Mouse (Mus musculus): Measurements from ENCODE around the gene Aldh1l1. TPM values are rescaled to one million over a fixed set of nuclear protein-coding genes. Genes with fewer than 3 reads are reported as not detected.

Aldh1l1 gene
- total and polyA plus RNA-seq, 3 experiments: 0.04 to 0.14 TPM; not detected in 1

- Histone ChIP-seq H3K4me3 (ENCODE audit: control insufficient read depth in 1 of 2, insufficient read depth in 1 of 2, low read depth in 2 of 2, low read length in 2 of 2) (no peak overlapping the region), H3K4me1 (ENCODE audit: control insufficient read depth in 1 of 2, insufficient read depth in 2 of 2, low read length in 2 of 2) (peaks cover 0 to 18% of the 10 kb centered on the region in 2 experiments; a peak in 2 of 4 replicates), H3K36me3 (ENCODE audit: control insufficient read depth in 1 of 2, insufficient read depth in 2 of 2, low read length in 2 of 2) (peaks cover 0 to 3% of the 10 kb centered on the region in 2 experiments; a peak in 2 of 4 replicates), H3K9ac (ENCODE audit: control insufficient read depth, low read depth, low read length, poor library complexity, severe bottlenecking) (no peak overlapping the region), H3K9me3 (replicated peaks; ENCODE audit: insufficient read depth, low read length) (no peaks in the 10 kb centered on the region), H3K27me3 (ENCODE audit: control insufficient read depth in 1 of 2, insufficient read depth in 2 of 2, low read length in 2 of 2) (no peaks in the 10 kb centered on the region), H3K79me2 (ENCODE audit: control insufficient read depth, insufficient read depth, low read length, poor library complexity) (peaks cover 29% of the 10 kb centered on the region), H3K27ac (ENCODE audit: control insufficient read depth, low read depth, low read length) (no peak overlapping the region)
- DNase-seq (ENCODE audit: low read depth, low spot score): no peak
- TF ChIP-seq ELF1 (IDR thresholded peaks at IDR 0.05; ENCODE audit: low read depth, low read length) (no peak), ETS1 (IDR thresholded peaks at IDR 0.05; ENCODE audit: low read depth, low read length) (no peak), NRF1 (IDR thresholded peaks at IDR 0.05; ENCODE audit: insufficient read depth, low read depth, low read length, poor library complexity, severe bottlenecking) (no peak), SMC3 (IDR thresholded peaks at IDR 0.05; ENCODE audit: low read depth, low read length) (no peak), RCOR1 (IDR thresholded peaks at IDR 0.05; ENCODE audit: low read depth, low read length) (no peak), GATA1 (IDR thresholded peaks at IDR 0.05; ENCODE audit: low read depth, low read length) (no peak), MYB (IDR thresholded peaks at IDR 0.05; ENCODE audit: low read depth, low read length) (no peak), MXI1 (IDR thresholded peaks at IDR 0.05; ENCODE audit: low read depth, low read length) (no peak), POLR2A (IDR thresholded peaks at IDR 0.05; ENCODE audit: control insufficient read depth in 1 of 2, insufficient read depth in 1 of 2, low read depth in 1 of 2, low read length in 2 of 2, poor library complexity in 1 of 2) (no peak), RAD21 (IDR thresholded peaks at IDR 0.05; ENCODE audit: low read depth, low read length) (no peak), CTCF (IDR thresholded peaks at IDR 0.05 in 2 of 3, conservative IDR thresholded peaks at IDR 0.05 in 1 of 3; ENCODE audit: control insufficient read depth in 1 of 3, insufficient read depth in 1 of 3, low read depth in 2 of 3, low read length in 3 of 3, poor library complexity in 1 of 3, severe bottlenecking in 1 of 3) (no peak)
These were observed 129.1 kb downstream of the Aldh1l1 start for GRCm38 (mm10) chr6:90615362-90615761.

DNA sequence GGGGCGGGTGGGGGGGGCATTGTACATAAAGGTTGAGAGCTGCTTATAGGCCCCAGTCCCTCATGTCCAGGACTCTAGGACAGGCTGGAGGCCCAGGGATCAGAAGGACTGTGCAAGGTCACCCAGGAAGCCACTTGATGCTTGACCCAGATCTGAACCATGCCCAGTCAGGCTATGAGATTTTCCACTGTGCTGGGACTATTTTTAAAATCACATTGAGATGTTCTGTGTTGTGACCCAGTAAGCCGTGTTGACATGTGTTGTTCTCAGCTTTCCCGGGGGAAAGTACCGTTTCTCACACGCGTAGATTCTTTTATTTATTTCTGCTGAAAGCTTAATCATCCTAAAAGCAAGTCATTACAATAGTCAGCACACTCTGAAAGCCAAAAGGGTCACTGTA lies 129.8 kb downstream of the Aldh1l1 start:
- H3K79me2 ChIP-seq (ENCODE audit: control insufficient read depth, insufficient read depth, low read length, poor library complexity): peaks cover 36% of the 10 kb centered on the region
- no peak for DNase-seq (ENCODE audit: low read depth, low spot score)
- H3K4me3 ChIP-seq (ENCODE audit: control insufficient read depth in 1 of 2, insufficient read depth in 1 of 2, low read depth in 2 of 2, low read length in 2 of 2): no peak overlapping the region
- no peak overlapping the region for H3K27ac ChIP-seq (ENCODE audit: control insufficient read depth, low read depth, low read length)
- H3K27me3 ChIP-seq (ENCODE audit: control insufficient read depth in 1 of 2, insufficient read depth in 2 of 2, low read length in 2 of 2): no peaks in the 10 kb centered on the region
- no peak overlapping the region for H3K9ac ChIP-seq (ENCODE audit: control insufficient read depth, low read depth, low read length, poor library complexity, severe bottlenecking)
- H3K4me1 ChIP-seq (ENCODE audit: control insufficient read depth in 1 of 2, insufficient read depth in 2 of 2, low read length in 2 of 2): peaks cover 0 to 20% of the 10 kb centered on the region in 2 experiments; a peak in 2 of 4 replicates
- no peak for TF ChIP-seq CHD1 (IDR thresholded peaks at IDR 0.05; ENCODE audit: low read depth, low read length)
- no peak for TF ChIP-seq KAT2A (conservative IDR thresholded peaks at IDR 0.05; ENCODE audit: low read depth, low read length)
- no peak for TF ChIP-seq RAD21 (IDR thresholded peaks at IDR 0.05; ENCODE audit: low read depth, low read length)
- no peak for TF ChIP-seq MAFK (IDR thresholded peaks at IDR 0.05; ENCODE audit: borderline replicate concordance, low read depth, low read length)
- TF ChIP-seq SIN3A (IDR thresholded peaks at IDR 0.05; ENCODE audit: low read length): no peak
- no peak for TF ChIP-seq ELF1 (IDR thresholded peaks at IDR 0.05; ENCODE audit: low read depth, low read length)
- TF ChIP-seq GATA1 (IDR thresholded peaks at IDR 0.05; ENCODE audit: low read depth, low read length): no peak
- TF ChIP-seq POLR2AphosphoS2 (IDR thresholded peaks at IDR 0.05; ENCODE audit: low read length): no peak
- no peak for TF ChIP-seq TAL1 (IDR thresholded peaks at IDR 0.05; ENCODE audit: low read length)
- no peak for TF ChIP-seq E2F4 (IDR thresholded peaks at IDR 0.05; ENCODE audit: borderline replicate concordance, low read depth, low read length)
- no peak for TF ChIP-seq MYC (IDR thresholded peaks at IDR 0.05; ENCODE audit: low read depth, low read length)
- TF ChIP-seq TBP (IDR thresholded peaks at IDR 0.05; ENCODE audit: low read depth, low read length): no peak
- TF ChIP-seq POLR2A (IDR thresholded peaks at IDR 0.05; ENCODE audit: control insufficient read depth in 1 of 2, insufficient read depth in 1 of 2, low read depth in 1 of 2, low read length in 2 of 2, poor library complexity in 1 of 2): no peak
- TF ChIP-seq MYB (IDR thresholded peaks at IDR 0.05; ENCODE audit: low read depth, low read length): no peak
- TF ChIP-seq UBTF (IDR thresholded peaks at IDR 0.05; ENCODE audit: borderline replicate concordance, insufficient read depth, low read depth, low read length): no peak
- TF ChIP-seq EP300 (IDR thresholded peaks at IDR 0.05; ENCODE audit: low read depth in 1 of 2, low read length in 2 of 2): no peak
- TF ChIP-seq BHLHE40 (IDR thresholded peaks at IDR 0.05; ENCODE audit: borderline replicate concordance, low read depth, low read length): no peak
- TF ChIP-seq ZC3H11A (IDR thresholded peaks at IDR 0.05; ENCODE audit: low read depth, low read length): no peak
- H3K9me3 ChIP-seq (replicated peaks; ENCODE audit: insufficient read depth, low read length): no peaks in the 10 kb centered on the region
- H3K36me3 ChIP-seq (ENCODE audit: control insufficient read depth in 1 of 2, insufficient read depth in 2 of 2, low read length in 2 of 2): peaks cover 0 to 4% of the 10 kb centered on the region in 2 experiments; a peak in 2 of 4 replicates
